Mouse (Mus musculus) cortical plate, adult 2 months (tissue): Measurements from ENCODE around the gene Pigyl.

ENCODE experiments used
- CTCF ChIP-seq: fragments of 200-500 bp; IDR thresholded peaks from 2 replicates; pipeline ENCODE4 v1.5.1; 2011; ENCODE audit warnings: mild to moderate bottlenecking, control low read depth, low read length; ENCODE audit not compliant: insufficient read depth; ENCODE audit errors: extremely low read depth
- POLR2A ChIP-seq: fragments of 200-500 bp; IDR thresholded peaks from 2 replicates; pipeline ENCODE4 v1.6.1; 2011; ENCODE audit warnings: mild to moderate bottlenecking, low read length, control low read depth; ENCODE audit not compliant: insufficient read depth; ENCODE audit errors: extremely low read depth

GRCm38 (mm10) chr9:22156497-22157245, at the start of gene Pigyl:
- peak; percentile 84 for TF ChIP-seq POLR2A
- TF ChIP-seq CTCF, result no peak
